In genomic region chr14:16200969-16201638, GRCm38 (mm10) we compare ENCODE assay signal across 8 mouse cellular contexts. TPM values are rescaled to one million over a fixed set of nuclear protein-coding genes. Genes with fewer than 3 reads are reported as not detected.
A peak's percentile ranks its signal among the peaks of the same experiment; 100 is the strongest.
DNase-seq lines count a peak whose midpoint lies in the region; ATAC-seq and TF ChIP-seq lines count a peak whose summit lies in the region.

No protein-coding gene starts in this region.

- H3K4me3 ChIP-seq in heart, embryonic 13.5 days, result no peak overlapping the region
- H3K4me3 ChIP-seq in heart, adult 2 months, result no peak overlapping the region
- H3K4me3 ChIP-seq in stomach, postnatal 0 days (ENCODE audit: low read depth, low read length), result no peak overlapping the region

- no peaks in the 10 kb centered on the region for H3K36me3 ChIP-seq in heart, embryonic 13.5 days
- H3K36me3 ChIP-seq in heart, adult 2 months (ENCODE audit: control insufficient read depth, insufficient read depth, low read length), result no peaks in the 10 kb centered on the region
- no peaks in the 10 kb centered on the region for H3K36me3 ChIP-seq in stomach, postnatal 0 days (ENCODE audit: control insufficient read depth, insufficient read depth, low read length)

- no peak overlapping the region for H3K9ac ChIP-seq in heart, embryonic 13.5 days
- H3K9ac ChIP-seq in heart, adult 2 months (ENCODE audit: low read depth, low read length), result no peak overlapping the region
- no peak overlapping the region for H3K9ac ChIP-seq in stomach, postnatal 0 days (ENCODE audit: low read length)

- H3K79me2 ChIP-seq in heart, adult 2 months (replicated peaks; ENCODE audit: control insufficient read depth, insufficient read depth, low read length), result no peaks in the 10 kb centered on the region

- H3K27ac ChIP-seq in heart, embryonic 13.5 days (replicated peaks), result peak overlapping the region; percentile 25
- H3K27ac ChIP-seq in heart, adult 2 months, result no peak overlapping the region
- no peak overlapping the region for H3K27ac ChIP-seq in stomach, postnatal 0 days (replicated peaks)

- no peak for TF ChIP-seq EP300 in heart, adult 2 months (IDR thresholded peaks at IDR 0.05; ENCODE audit: insufficient read depth, low read depth, low read length)
- TF ChIP-seq EP300 in stomach, postnatal 0 days (optimal IDR thresholded peaks at IDR 0.05), result no peak

- peaks cover 18% of the 10 kb centered on the region for H3K4me1 ChIP-seq in heart, embryonic 13.5 days
- peaks cover 2% of the 10 kb centered on the region; the same call in 1 of the 2 replicates for H3K4me1 ChIP-seq in heart, adult 2 months (ENCODE audit: control insufficient read depth, insufficient read depth, low read length)
- H3K4me1 ChIP-seq in stomach, postnatal 0 days (replicated peaks; ENCODE audit: control insufficient read depth, insufficient read depth), result no peaks in the 10 kb centered on the region

- H3K9me3 ChIP-seq in heart, embryonic 13.5 days, result no peaks in the 10 kb centered on the region
- no peaks in the 10 kb centered on the region for H3K9me3 ChIP-seq in stomach, postnatal 0 days (ENCODE audit: control insufficient read depth, low read length)

- no peaks in the 10 kb centered on the region for H3K27me3 ChIP-seq in heart, embryonic 13.5 days (replicated peaks)
- H3K27me3 ChIP-seq in heart, adult 2 months (ENCODE audit: control insufficient read depth, insufficient read depth, low read length), result no peaks in the 10 kb centered on the region
- no peaks in the 10 kb centered on the region for H3K27me3 ChIP-seq in stomach, postnatal 0 days (ENCODE audit: control insufficient read depth, insufficient read depth, low read length)

- ATAC-seq in heart, embryonic 13.5 days (ENCODE audit: extremely low read depth, insufficient number of reproducible peaks, low FRiP score, low TSS enrichment), result no peak
- ATAC-seq in frontal cortex, adult (ENCODE audit: low TSS enrichment), result peak; percentile 47
- no peak for ATAC-seq in stomach, postnatal 0 days (ENCODE audit: low FRiP score, low TSS enrichment)

- no peak for TF ChIP-seq POLR2A in heart, adult 2 months (IDR thresholded peaks at IDR 0.05; ENCODE audit: insufficient read depth, low read depth, low read length)

- 45% methylated on average over 8 of the region's 8 CpGs for WGBS in heart, embryonic 13.5 days
- 39% methylated on average over 8 of the region's 8 CpGs for WGBS in heart, adult 2 months
- 32% methylated on average over 8 of the region's 8 CpGs for WGBS in stomach, postnatal 0 days

- TF ChIP-seq CTCF in heart, adult 2 months (IDR thresholded peaks at IDR 0.05), result no peak
- TF ChIP-seq CTCF in stomach, postnatal 0 days (IDR thresholded peaks at IDR 0.05; ENCODE audit: low read depth), result no peak

- peak overlapping the region; percentile 28 for H3K4me2 ChIP-seq in heart, embryonic 13.5 days
- H3K4me2 ChIP-seq in stomach, postnatal 0 days (replicated peaks; ENCODE audit: low read depth), result no peak overlapping the region

- no peak for DNase-seq in heart, adult 2 months
- DNase-seq in cerebellum, adult 11 months, result peak; percentile 72
- peak; percentile 53 for DNase-seq in kidney, postnatal 14 days
- DNase-seq in lung, postnatal 4 days, result peak; percentile 23 to 31
- DNase-seq in stomach, postnatal 0 days (ENCODE audit: low spot score), result peak; percentile 26
- no peak for DNase-seq in adrenal gland, adult 18-20 months (ENCODE audit: low spot score in 2 of 2)

- intact Hi-C loops in heart, adult 2 months (cut with DNase I), result no loop called here

RNA-seq across cellular contexts. Expression of gene Ngly1, which starts 48.0 kb away (rescaled TPM):
- polyA plus RNA-seq in heart, embryonic 13.5 days (2015; fragmentation: Nextera tagmentation; extraction: Ambion mirVana), result 22.1 and 22.4 TPM in 2 replicates
- 10 to 100 TPM; 30.7 to 31.2 TPM for total RNA-seq in heart, adult 2 months (2021)
- polyA plus RNA-seq in heart, adult 2 months (2012; rRNA removed), result 19.2 and 22.6 TPM in 2 replicates
- 35.2 and 37.2 TPM in 2 replicates for polyA plus RNA-seq in stomach, postnatal 0 days (2015; fragmentation: Nextera tagmentation; extraction: Ambion mirVana)
- total RNA-seq in adrenal gland, adult 18-20 months (2021), result 10 to 100 TPM; 44.1 to 44.8 TPM

RNA-seq across cellular contexts. Expression of gene Oxsm, which starts 48.5 kb away (rescaled TPM):
- polyA plus RNA-seq in heart, embryonic 13.5 days (2015; fragmentation: Nextera tagmentation; extraction: Ambion mirVana), result 2.2 and 2.5 TPM in 2 replicates
- 10 to 100 TPM; 19.5 to 23.0 TPM for total RNA-seq in heart, adult 2 months (2021)
- polyA plus RNA-seq in heart, adult 2 months (2012; rRNA removed), result 12.7 and 22.2 TPM in 2 replicates
- 1.7 and 1.9 TPM in 2 replicates for polyA plus RNA-seq in stomach, postnatal 0 days (2015; fragmentation: Nextera tagmentation; extraction: Ambion mirVana)
- 10 to 100 TPM; 15.7 to 16.7 TPM for total RNA-seq in adrenal gland, adult 18-20 months (2021)

Comparison
In these comparisons a context has a peak if more than half of its experiments do, and no peak if none do; other contexts are left out.
1. DNase-seq: peak in cerebellum, adult 11 months (single experiment), kidney, postnatal 14 days (single experiment), lung, postnatal 4 days (2 of 2) and stomach, postnatal 0 days (single experiment); none in heart, adult 2 months (0 of 2) and adrenal gland, adult 18-20 months (0 of 2).